Mouse (Mus musculus) CH12.LX (cell line): ENCODE data around the gene Capn8. TPM values are rescaled to one million over a fixed set of nuclear protein-coding genes. Genes with fewer than 3 reads are reported as not detected.

ENCODE experiments used
- DNase-seq: peaks from one replicate; pipeline ENCODE4 v3.0.0-alpha.2; 2013; ENCODE audit errors: extremely low read depth
- H3K27ac ChIP-seq: 2 replicates; pipeline ENCODE4 v1.5.1; 2012; ENCODE audit warnings: low read depth, mild to moderate bottlenecking, control low read depth, moderate library complexity; ENCODE audit not compliant: insufficient read depth
- H3K27me3 ChIP-seq: replicated peaks from 2 replicates; pipeline ENCODE3; 2012; ENCODE audit warnings: inconsistent platforms
- H3K36me3 ChIP-seq, 2 experiments: replicated peaks in 1 of 2; 2 replicates each; pipeline versions ENCODE3 to v1.6.1; 2012; ENCODE audit warnings: inconsistent platforms in 1 of 2, low read length in 1 of 2, mild to moderate bottlenecking in 1 of 2, mixed read lengths in 1 of 2, moderate library complexity in 1 of 2; ENCODE audit not compliant: control insufficient read depth in 1 of 2, insufficient read depth in 1 of 2
- H3K4me1 ChIP-seq, 2 experiments: 2 replicates each; pipeline ENCODE4 v1.6.1; 2012; ENCODE audit warnings: inconsistent platforms in 1 of 2, moderate library complexity in 1 of 2; ENCODE audit not compliant: insufficient read depth in 2 of 2, control insufficient read depth in 1 of 2
- H3K4me2 ChIP-seq: 2 replicates; pipeline ENCODE4 v1.6.1; 2012; ENCODE audit warnings: low read depth, mild to moderate bottlenecking, control low read depth; ENCODE audit not compliant: poor library complexity, insufficient read depth, severe bottlenecking
- H3K4me3 ChIP-seq, 3 experiments: fragments of 150-350 bp in 1 of 3; sonication (generic) in 1 of 3; replicated peaks in 1 of 3; 2 replicates each; pipeline versions ENCODE3 to v1.5.1; 2011 to 2012; ENCODE audit warnings: low read depth in 2 of 3, low read length in 2 of 3, mild to moderate bottlenecking in 2 of 3, moderate library complexity in 2 of 3, control low read depth in 1 of 3, improper control_type of control experiment in 1 of 3, inconsistent platforms in 1 of 3, mixed read lengths in 1 of 3; ENCODE audit not compliant: poor library complexity in 1 of 3
- H3K79me2 ChIP-seq: replicated peaks from 2 replicates; pipeline ENCODE4 v1.6.1; 2012; ENCODE audit warnings: mild to moderate bottlenecking, moderate library complexity; ENCODE audit not compliant: control insufficient read depth, poor library complexity, insufficient read depth, severe bottlenecking; ENCODE audit errors: extremely low read depth
- H3K9ac ChIP-seq: 2 replicates; pipeline ENCODE4 v1.6.1; 2012; ENCODE audit warnings: low read depth, mild to moderate bottlenecking, control low read depth, moderate library complexity; ENCODE audit not compliant: insufficient read depth
- H3K9me3 ChIP-seq: replicated peaks from 2 replicates; pipeline ENCODE3; 2012; ENCODE audit warnings: low read length, inconsistent platforms, mixed read lengths
- BHLHE40 ChIP-seq: IDR thresholded peaks from 2 replicates; pipeline ENCODE4 v1.6.1; 2011; ENCODE audit warnings: mild to moderate bottlenecking, low read depth, low read length, improper control_type of control experiment
- CHD2 ChIP-seq: IDR thresholded peaks from 2 replicates; pipeline ENCODE4 v1.6.1; 2011; ENCODE audit warnings: low read length, improper control_type of control experiment
- CTCF ChIP-seq, 2 experiments: IDR thresholded peaks in 1 of 2; conservative IDR thresholded peaks in 1 of 2; 2 replicates each; pipeline ENCODE4 v1.5.1; 2011 to 2012; ENCODE audit warnings: low read depth in 2 of 2, low read length in 2 of 2, improper control_type of control experiment in 1 of 2, inconsistent platforms in 1 of 2, mild to moderate bottlenecking in 1 of 2, moderate library complexity in 1 of 2
- ELF1 ChIP-seq: IDR thresholded peaks from 2 replicates; pipeline ENCODE4 v1.6.1; 2014; ENCODE audit warnings: low read depth, mild to moderate bottlenecking, inconsistent platforms, low read length, improper control_type of control experiment
- ETS1 ChIP-seq: conservative IDR thresholded peaks from 2 replicates; pipeline ENCODE4 v1.6.1; 2012; ENCODE audit warnings: low read depth, mild to moderate bottlenecking, inconsistent platforms, low read length, improper control_type of control experiment, moderate library complexity
- IRF4 ChIP-seq: IDR thresholded peaks from 2 replicates; pipeline ENCODE4 v1.6.1; 2014; ENCODE audit warnings: low read depth, mild to moderate bottlenecking, inconsistent platforms, low read length, improper control_type of control experiment
- JUN ChIP-seq: IDR thresholded peaks from 2 replicates; pipeline ENCODE4 v1.6.1; 2011; ENCODE audit warnings: low read depth, mild to moderate bottlenecking, low read length, improper control_type of control experiment, moderate library complexity; ENCODE audit not compliant: insufficient read depth
- JUND ChIP-seq: conservative IDR thresholded peaks from 2 replicates; pipeline ENCODE4 v1.6.1; 2011; ENCODE audit warnings: low read depth, low read length, improper control_type of control experiment
- KAT2A ChIP-seq: IDR thresholded peaks from 2 replicates; pipeline ENCODE4 v1.6.1; 2012; ENCODE audit warnings: low read length, improper control_type of control experiment, inconsistent platforms; ENCODE audit not compliant: insufficient replicate concordance
- MAFK ChIP-seq: IDR thresholded peaks from 2 replicates; pipeline ENCODE4 v1.6.1; 2011; ENCODE audit warnings: low read length, improper control_type of control experiment; ENCODE audit not compliant: insufficient replicate concordance
- NELFE ChIP-seq: IDR thresholded peaks from 2 replicates; pipeline ENCODE4 v1.6.1; 2011; ENCODE audit warnings: low read depth, low read length, improper control_type of control experiment
- PAX5 ChIP-seq: IDR thresholded peaks from 2 replicates; pipeline ENCODE4 v1.6.1; 2012; ENCODE audit warnings: low read length, inconsistent platforms, mixed read lengths
- RCOR1 ChIP-seq: conservative IDR thresholded peaks from 2 replicates; pipeline ENCODE4 v1.6.1; 2012; ENCODE audit warnings: low read depth, mild to moderate bottlenecking, inconsistent platforms, low read length, improper control_type of control experiment
- SIN3A ChIP-seq: IDR thresholded peaks from 2 replicates; pipeline ENCODE4 v1.6.1; 2012; ENCODE audit warnings: low read length, improper control_type of control experiment, inconsistent platforms
- SMC3 ChIP-seq: IDR thresholded peaks from 2 replicates; pipeline ENCODE4 v1.6.1; 2011; ENCODE audit warnings: low read depth, low read length, improper control_type of control experiment
- TBP ChIP-seq: conservative IDR thresholded peaks from 2 replicates; pipeline ENCODE4 v1.6.1; 2011; ENCODE audit warnings: low read depth, low read length, improper control_type of control experiment
- UBTF ChIP-seq: IDR thresholded peaks from 2 replicates; pipeline ENCODE4 v1.6.1; 2012; ENCODE audit warnings: low read depth, mild to moderate bottlenecking, inconsistent platforms, low read length, improper control_type of control experiment, moderate library complexity
- USF1 ChIP-seq: IDR thresholded peaks from 2 replicates; pipeline ENCODE4 v1.6.1; 2014; ENCODE audit warnings: low read depth, mild to moderate bottlenecking, inconsistent platforms, low read length, improper control_type of control experiment
- USF2 ChIP-seq: conservative IDR thresholded peaks from 2 replicates; pipeline ENCODE4 v1.6.1; 2011; ENCODE audit warnings: low read depth, low read length, improper control_type of control experiment
- ZC3H11A ChIP-seq: IDR thresholded peaks from 2 replicates; pipeline ENCODE4 v1.6.1; 2012; ENCODE audit warnings: low read depth, mild to moderate bottlenecking, inconsistent platforms, low read length, improper control_type of control experiment
- ZKSCAN1 ChIP-seq: IDR thresholded peaks from 2 replicates; pipeline ENCODE4 v1.6.1; 2012; ENCODE audit warnings: low read depth, inconsistent platforms, low read length, improper control_type of control experiment, borderline replicate concordance
- ZMIZ1 ChIP-seq: IDR thresholded peaks from 2 replicates; pipeline ENCODE4 v1.6.1; 2012; ENCODE audit warnings: low read depth, mild to moderate bottlenecking, inconsistent platforms, low read length, improper control_type of control experiment
- dilution Hi-C: fragments of 300-500 bp; cut with MboI; formaldehyde crosslinking; loops from 2 replicates; pipeline ENCODE4 v1.14.3; 2020; ENCODE audit warnings: low sequenced_read_pairs; ENCODE audit not compliant: extremely low pct_unique_long_range_greater_than_20kb, extremely low pct_ligation_motif_present
- in situ Hi-C: fragments of 300-500 bp; cut with MboI; formaldehyde crosslinking; loops from 3 replicates; pipeline ENCODE4 v1.14.3; 2019; ENCODE audit warnings: low sequenced_read_pairs, low pct_ligation_motif_present, low pct_unique_long_range_greater_than_20kb, mixed read lengths
- polyA plus RNA-seq: library from polyadenylated mRNA; unstranded; fragments of >175 nt; gene quantifications from 2 replicates; pipeline ENCODE4 v1.2.1, GENCODE M21; 2012; ENCODE audit warnings: low read depth; ENCODE audit not compliant: insufficient read length
- total RNA-seq, 2 experiments: library from RNA; depleted of rRNA; stranded (reverse); fragments of 300-350 nt in 1 of 2; fragments of >200 nt in 1 of 2; gene quantifications; 2 replicates each; pipeline ENCODE4 v1.2.3; 2012 to 2014

Gene Capn8
- total and polyA plus RNA-seq, 3 experiments, result not detected

DNA sequence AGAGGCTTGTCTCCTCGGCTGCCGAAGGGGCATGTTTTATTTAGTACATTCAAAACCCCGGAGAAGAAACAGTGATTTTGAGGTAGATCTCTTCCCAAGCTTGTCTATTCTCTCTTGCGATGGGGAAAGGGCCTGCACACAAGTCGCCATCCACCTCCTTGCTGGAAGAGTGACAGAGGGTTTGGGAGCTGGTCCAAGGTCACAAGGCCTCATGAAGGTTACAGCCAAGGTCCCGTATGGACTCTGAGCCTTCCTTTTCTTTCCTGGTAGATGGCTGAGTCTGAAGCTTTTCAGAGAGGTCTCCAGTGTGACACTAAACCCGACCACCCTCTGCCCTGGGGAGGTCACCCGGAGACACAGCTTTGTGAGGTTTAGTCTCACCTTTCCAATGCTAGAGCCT is 56.4 kb downstream of the Capn8 start:
- dilution Hi-C loops (no loop called here), in situ Hi-C loops (no loop called here)
- TF ChIP-seq MAFK, result no peak

DNA sequence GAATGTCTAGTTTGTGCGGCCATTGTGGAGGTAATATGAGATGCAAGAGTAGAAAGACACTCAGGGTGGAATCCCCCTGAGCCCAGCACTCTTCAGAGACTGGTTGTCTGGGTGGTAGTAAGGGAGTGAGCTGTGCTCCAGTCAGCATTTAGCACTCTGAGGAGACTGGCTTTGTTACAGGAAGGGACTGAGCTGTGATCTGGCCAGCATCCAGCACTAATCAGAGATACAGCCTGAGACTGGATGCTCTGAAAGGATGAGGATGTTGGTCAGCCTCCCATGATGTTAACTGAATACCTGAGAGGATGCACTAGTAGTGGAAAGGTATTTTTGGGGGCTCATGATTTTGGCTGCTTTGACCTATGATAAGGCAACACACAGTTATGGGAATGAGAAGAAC is 61.4 kb downstream of the Capn8 start:
- no peaks in the 10 kb centered on the region for H3K36me3 ChIP-seq
- H3K4me3 ChIP-seq, result no peak overlapping the region
- H3K4me1 ChIP-seq, result peaks cover 6 to 30% of the 10 kb centered on the region in 2 experiments
- no peak for TF ChIP-seq BHLHE40
- no peak for TF ChIP-seq USF2
- TF ChIP-seq USF1, result no peak
- no peak for TF ChIP-seq SIN3A
- no peak for TF ChIP-seq JUN
- TF ChIP-seq UBTF, result no peak
- no peak for TF ChIP-seq ZMIZ1
- no peak overlapping the region for H3K27ac ChIP-seq
- H3K79me2 ChIP-seq, result no peaks in the 10 kb centered on the region
- H3K27me3 ChIP-seq, result no peaks in the 10 kb centered on the region
- H3K9me3 ChIP-seq, result no peaks in the 10 kb centered on the region
- in situ Hi-C loops (no loop called here), dilution Hi-C loops (no loop called here)
- no peak overlapping the region for H3K4me2 ChIP-seq
- DNase-seq, result peak; percentile 63
- H3K9ac ChIP-seq, result no peak overlapping the region

More for the DNA sequence above, 56.4 kb downstream of the Capn8 start:
- DNase-seq, result no peak
- no peaks in the 10 kb centered on the region for H3K36me3 ChIP-seq
- peaks cover 3% of the 10 kb centered on the region for H3K9me3 ChIP-seq
- no peak overlapping the region for H3K4me3 ChIP-seq
- no peaks in the 10 kb centered on the region for H3K27me3 ChIP-seq
- no peak overlapping the region for H3K9ac ChIP-seq
- no peaks in the 10 kb centered on the region for H3K79me2 ChIP-seq
- H3K4me2 ChIP-seq, result no peak overlapping the region
- H3K4me1 ChIP-seq, result peaks cover 5 to 19% of the 10 kb centered on the region in 2 experiments
- no peak overlapping the region for H3K27ac ChIP-seq

DNA sequence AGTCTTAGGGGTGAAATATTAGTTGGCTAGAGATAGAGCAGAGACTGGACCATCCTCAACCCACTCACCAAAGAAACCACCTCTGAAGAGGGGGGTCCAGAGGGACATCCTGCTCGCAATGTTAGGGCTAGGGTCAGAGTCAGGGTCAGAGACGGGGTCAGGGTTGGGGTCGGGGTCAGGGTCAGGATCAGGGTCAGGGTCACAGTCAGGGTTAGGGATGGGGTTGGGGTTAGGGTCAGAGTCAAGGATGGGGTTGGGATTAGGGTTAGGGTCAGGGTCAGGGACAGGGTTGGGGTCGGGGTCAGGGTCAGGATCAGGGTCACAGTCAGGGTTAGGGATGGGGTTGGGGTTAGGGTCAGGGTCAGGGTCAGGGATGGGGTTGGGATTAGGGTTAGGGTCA is 64.4 kb downstream of the Capn8 start:
- H3K36me3 ChIP-seq, result no peaks in the 10 kb centered on the region
- H3K9ac ChIP-seq, result no peak overlapping the region
- no peak for DNase-seq
- dilution Hi-C loops, result no loop called here
- no peaks in the 10 kb centered on the region for H3K79me2 ChIP-seq
- no peak overlapping the region for H3K27ac ChIP-seq
- TF ChIP-seq ZMIZ1, result no peak
- no peak for TF ChIP-seq IRF4
- no peak for TF ChIP-seq ZC3H11A
- no peak for TF ChIP-seq JUND
- no peak for TF ChIP-seq NELFE
- TF ChIP-seq TBP, result no peak
- TF ChIP-seq UBTF, result no peak
- no peak for TF ChIP-seq SMC3
- no peak for TF ChIP-seq PAX5
- TF ChIP-seq USF2, result no peak
- no peak for TF ChIP-seq ELF1
- no peak for TF ChIP-seq KAT2A
- no peak for TF ChIP-seq SIN3A
- no peak for TF ChIP-seq CHD2
- no peak for TF ChIP-seq ETS1
- no peak for TF ChIP-seq ZKSCAN1
- no peak for TF ChIP-seq CTCF (conservative IDR thresholded peaks at IDR 0.05 in 1 of 2, IDR thresholded peaks at IDR 0.05 in 1 of 2; ENCODE audit: low read depth in 2 of 2, low read length in 2 of 2)
- no peak for TF ChIP-seq RCOR1
- no peak for TF ChIP-seq USF1
- H3K4me3 ChIP-seq, result no peak overlapping the region
- H3K4me2 ChIP-seq, result no peak overlapping the region
- H3K27me3 ChIP-seq, result no peaks in the 10 kb centered on the region
- H3K9me3 ChIP-seq, result no peaks in the 10 kb centered on the region
- in situ Hi-C loops, result no loop called here
- H3K4me1 ChIP-seq, result peaks cover 6 to 47% of the 10 kb centered on the region in 2 experiments
